Mouse (Mus musculus) right cerebral cortex, adult 18-20 months (tissue): Measurements from ENCODE around the gene Pdzd2.

ENCODE experiments used
- DNase-seq: peaks from one replicate; pipeline ENCODE4 v3.0.0; 2022; ENCODE audit warnings: mixed read lengths

Pdzd2 gene

GRCm38 (mm10) chr15:12518370-12518973, 221.3 kb downstream of the Pdzd2 start:
- peak; percentile 8 for DNase-seq

GRCm38 (mm10) chr15:12517314-12517813, 222.4 kb downstream of the Pdzd2 start:
- DNase-seq: no peak

- no peak for DNase-seq
Measured at GRCm38 (mm10) chr15:12515272-12515844, 224.4 kb downstream of the Pdzd2 start.

GRCm38 (mm10) chr15:12513526-12513925, 226.2 kb downstream of the Pdzd2 start:
- DNase-seq: no peak

DNA sequence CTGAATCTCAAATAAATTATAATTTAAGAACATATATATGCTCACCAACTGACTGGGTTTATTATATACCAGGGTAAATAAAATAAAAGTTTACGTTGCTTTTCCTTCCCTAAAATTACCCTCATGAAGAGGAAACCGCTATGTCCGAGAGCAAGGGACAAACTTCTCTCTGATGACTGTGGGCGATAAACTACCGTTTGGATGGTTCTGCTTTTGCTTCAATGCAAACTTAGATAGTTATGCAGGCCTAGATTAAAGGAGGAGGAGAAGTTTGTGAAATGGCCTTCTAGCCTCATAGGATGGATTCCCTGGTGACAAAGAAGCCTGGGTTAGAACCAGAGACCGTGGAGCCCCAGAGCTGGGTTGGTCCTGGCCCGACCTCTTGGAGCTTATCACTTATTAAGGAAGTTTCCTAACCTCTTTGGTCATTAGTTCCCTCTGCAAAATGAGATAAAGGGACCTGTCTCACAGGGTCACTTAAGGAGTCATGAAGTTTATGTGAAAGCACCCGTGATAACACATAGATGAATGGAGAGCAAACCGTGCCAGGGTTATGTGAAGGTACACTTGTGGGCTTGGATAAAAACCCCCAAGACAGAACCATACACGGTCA, 230.9 kb downstream of the Pdzd2 start:
- DNase-seq: no peak

DNA sequence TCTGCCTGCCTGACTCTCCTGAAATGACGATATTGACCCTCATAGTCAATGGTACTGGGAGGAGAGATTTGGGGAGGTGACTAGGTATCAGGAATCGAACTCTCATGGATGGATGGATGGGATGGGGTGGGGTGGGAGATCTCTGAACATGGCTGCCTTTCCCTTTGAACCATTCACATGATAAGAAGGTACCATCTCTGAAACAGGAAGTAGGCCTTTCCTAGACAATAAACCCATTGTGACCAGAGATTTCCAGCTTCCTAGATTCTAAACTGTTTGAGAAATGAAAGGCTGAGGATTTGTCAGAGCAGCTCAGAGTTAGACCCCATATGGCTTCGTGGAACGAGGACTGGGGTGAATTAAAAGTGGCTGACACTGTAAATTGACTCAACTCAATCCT, 232.2 kb downstream of the Pdzd2 start:
- DNase-seq: no peak

DNA sequence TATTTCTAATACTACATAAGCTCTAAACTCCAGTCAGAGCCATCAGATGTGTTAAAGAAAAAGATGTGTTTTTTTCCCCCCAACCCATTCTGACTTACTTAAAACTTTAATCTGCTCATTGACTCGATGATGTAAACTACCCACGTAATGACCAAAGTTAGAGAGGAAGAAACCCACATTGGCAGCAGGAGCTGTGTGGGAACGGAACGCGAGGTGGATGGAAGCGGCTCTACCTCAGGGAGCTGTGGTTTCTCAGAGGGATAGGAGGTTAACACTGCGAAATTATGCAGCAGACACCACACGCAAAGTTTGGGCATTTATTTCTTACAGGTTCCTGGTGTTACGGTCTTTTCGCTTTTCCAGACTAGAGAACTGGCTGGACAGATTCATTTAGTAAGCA, 233.2 kb downstream of the Pdzd2 start:
- DNase-seq: no peak

GRCm38 (mm10) chr15:12506085-12506484, 233.6 kb downstream of the Pdzd2 start:
- no peak for DNase-seq

- no peak for DNase-seq
Measured at GRCm38 (mm10) chr15:12505556-12505955, 234.2 kb downstream of the Pdzd2 start.

GRCm38 (mm10) chr15:12503907-12504306, 235.8 kb downstream of the Pdzd2 start:
- no peak for DNase-seq

- no peak for DNase-seq
Measured at GRCm38 (mm10) chr15:12501924-12502548, 237.7 kb downstream of the Pdzd2 start.

DNA sequence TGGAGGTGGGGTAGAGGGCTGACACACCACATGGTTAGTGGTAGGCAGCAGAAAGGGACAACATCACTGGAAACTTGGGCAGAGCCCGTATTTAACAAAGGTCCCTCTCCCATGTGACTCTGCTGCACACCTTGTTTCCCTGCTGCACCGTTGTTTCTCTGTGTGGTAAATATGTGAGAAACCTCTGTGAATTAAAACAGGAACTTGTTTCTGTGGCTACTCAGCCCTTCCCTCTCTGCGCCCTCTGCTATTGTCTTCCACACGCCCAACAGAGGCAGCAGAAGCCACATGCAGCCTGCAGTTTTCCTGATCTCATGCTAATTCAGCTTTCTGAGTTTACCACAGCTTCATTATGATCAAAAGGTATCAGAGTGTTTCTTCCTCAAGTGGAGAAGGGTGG, 239.1 kb downstream of the Pdzd2 start:
- DNase-seq: no peak

- DNase-seq: no peak
Measured at GRCm38 (mm10) chr15:12494084-12494483, 245.6 kb downstream of the Pdzd2 start.

DNA sequence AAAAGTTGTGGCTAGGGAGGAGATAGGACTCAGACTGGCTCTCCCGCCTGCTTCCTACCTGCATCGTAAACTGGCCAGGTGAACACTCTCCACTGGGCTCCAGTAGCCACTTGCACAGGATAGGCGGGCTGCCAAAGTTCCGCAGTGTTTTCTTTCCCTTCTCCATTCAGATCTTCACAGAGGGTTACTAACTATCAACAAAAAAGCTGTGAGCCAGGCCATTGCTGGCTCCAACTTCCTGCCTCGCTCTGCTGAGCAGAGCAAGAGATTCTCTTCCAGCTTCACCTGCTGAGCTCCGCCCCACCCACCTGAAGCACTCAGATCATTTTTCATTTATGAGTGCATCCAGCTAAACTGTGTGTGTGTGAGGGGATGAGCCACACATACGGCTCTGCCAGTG, 246.5 kb downstream of the Pdzd2 start:
- DNase-seq: no peak

DNA sequence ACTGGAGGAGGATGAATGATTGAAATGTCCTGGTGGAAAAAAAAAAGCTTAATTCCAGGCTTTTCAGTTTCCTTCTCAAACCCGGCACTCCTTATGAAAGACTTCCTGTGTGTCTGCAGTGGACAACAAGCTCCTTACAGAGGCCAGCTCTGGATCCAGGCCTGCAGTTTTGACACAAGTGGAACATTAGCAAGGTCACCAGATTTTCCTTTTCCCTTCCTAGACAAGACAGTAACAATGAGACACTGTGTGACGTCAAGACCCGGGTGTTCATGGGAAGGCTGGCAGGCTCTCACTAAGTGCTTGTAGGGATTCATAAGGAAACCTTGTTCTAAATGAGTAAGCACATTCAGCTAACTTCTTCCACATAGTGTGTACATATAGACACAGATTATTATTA, 248.8 kb downstream of the Pdzd2 start:
- peak; percentile 56 for DNase-seq

- no peak for DNase-seq
Measured at GRCm38 (mm10) chr15:12490527-12490926, 249.2 kb downstream of the Pdzd2 start.

DNA sequence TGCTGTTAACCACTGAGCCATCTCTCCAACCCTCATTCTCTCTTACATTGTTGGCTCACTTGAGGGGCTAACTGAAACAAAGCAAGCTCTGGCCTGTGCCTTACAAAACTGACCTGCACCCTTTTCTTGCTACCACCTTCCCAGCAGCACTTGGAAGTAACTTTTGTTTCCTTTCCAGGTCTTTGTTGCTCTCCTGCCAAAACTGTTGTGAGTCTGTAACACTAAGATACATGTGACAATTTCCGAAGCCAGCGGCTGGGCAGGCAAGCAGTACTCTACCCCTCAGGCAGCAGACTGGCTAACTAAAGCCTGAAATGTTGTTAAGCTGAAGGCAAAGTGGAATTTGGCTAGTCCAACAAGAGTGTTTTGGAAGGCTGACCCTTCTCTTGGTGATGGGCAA, 251.4 kb downstream of the Pdzd2 start:
- no peak for DNase-seq

- no peak for DNase-seq
Measured at GRCm38 (mm10) chr15:12481261-12481660, 258.5 kb downstream of the Pdzd2 start.

DNA sequence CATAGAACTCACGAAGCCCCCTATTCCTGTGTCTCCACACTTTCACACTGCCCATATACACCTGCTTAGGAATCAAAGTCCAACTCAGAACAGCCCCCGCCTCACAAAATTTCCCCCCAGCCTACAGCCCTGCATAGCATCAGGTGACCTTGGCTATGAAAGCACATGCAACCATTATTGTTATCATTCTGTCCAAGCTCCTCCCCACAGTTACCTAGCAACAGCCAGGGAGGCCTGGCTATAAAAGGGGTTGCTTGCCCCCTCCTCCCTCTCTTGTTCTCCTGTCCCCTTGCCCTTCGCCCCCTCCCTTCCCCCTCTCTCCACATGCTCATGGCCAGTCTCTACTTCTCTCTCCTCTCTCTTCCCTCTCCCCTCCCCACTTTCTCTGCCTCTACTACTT, 259.4 kb downstream of the Pdzd2 start:
- no peak for DNase-seq

- no peak for DNase-seq
Measured at GRCm38 (mm10) chr15:12479326-12479725, 260.4 kb downstream of the Pdzd2 start.

- no peak for DNase-seq
Measured at GRCm38 (mm10) chr15:12473596-12473995, 266.1 kb downstream of the Pdzd2 start.

- DNase-seq: no peak
Measured at GRCm38 (mm10) chr15:12472646-12473045, 267.1 kb downstream of the Pdzd2 start.

GRCm38 (mm10) chr15:12470900-12471838, 268.6 kb downstream of the Pdzd2 start:
- no peak for DNase-seq
